Mouse (Mus musculus): ENCODE measurements around the gene Srrd.
A peak's percentile ranks its signal among the peaks of the same experiment; 100 is the strongest.

The Srrd gene

GRCm38 (mm10) chr5:112342463-112343204, at the start of gene Srrd, which contains the start of gene Hps4:
TSS of gene Srrd (minus strand) at chr5:112343040.
TSS of gene Hps4 (plus strand) at chr5:112343083.
- DNase-seq (ENCODE audit: low spot score): peak; percentile 86

GRCm38 (mm10) chr5:112391676-112392323, 49.0 kb upstream of the Srrd start:
- DNase-seq (ENCODE audit: low spot score): no peak

GRCm38 (mm10) chr5:112391002-112391401, 48.2 kb upstream of the Srrd start:
- DNase-seq (ENCODE audit: low spot score): no peak

GRCm38 (mm10) chr5:112389352-112389751, 46.5 kb upstream of the Srrd start:
- DNase-seq (ENCODE audit: low spot score): no peak

GRCm38 (mm10) chr5:112385973-112386372, 43.1 kb upstream of the Srrd start:
- no peak for DNase-seq (ENCODE audit: low spot score)

GRCm38 (mm10) chr5:112384805-112385472, 42.1 kb upstream of the Srrd start:
- no peak for DNase-seq (ENCODE audit: low spot score)

- peak; percentile 76 for DNase-seq (ENCODE audit: low spot score)
These were observed 39.9 kb upstream of the Srrd start for GRCm38 (mm10) chr5:112382641-112383330.

GRCm38 (mm10) chr5:112382042-112382441, 39.2 kb upstream of the Srrd start:
- no peak for DNase-seq (ENCODE audit: low spot score)

GRCm38 (mm10) chr5:112381154-112381553, 38.3 kb upstream of the Srrd start:
- no peak for DNase-seq (ENCODE audit: low spot score)

GRCm38 (mm10) chr5:112378716-112379115, 35.9 kb upstream of the Srrd start:
- DNase-seq (ENCODE audit: low spot score): no peak

- no peak for DNase-seq (ENCODE audit: low spot score)
These were observed 34.5 kb upstream of the Srrd start for GRCm38 (mm10) chr5:112377380-112377779.

- DNase-seq (ENCODE audit: low spot score): no peak
These were observed 33.3 kb upstream of the Srrd start for GRCm38 (mm10) chr5:112376111-112376510.

- DNase-seq (ENCODE audit: low spot score): peak; percentile 76
These were observed 29.1 kb upstream of the Srrd start for GRCm38 (mm10) chr5:112371933-112372332.

- DNase-seq (ENCODE audit: low spot score): no peak
These were observed 27.5 kb upstream of the Srrd start for GRCm38 (mm10) chr5:112370236-112370813.

GRCm38 (mm10) chr5:112369326-112369725, 26.5 kb upstream of the Srrd start:
- DNase-seq (ENCODE audit: low spot score): no peak

- no peak for DNase-seq (ENCODE audit: low spot score)
These were observed 25.8 kb upstream of the Srrd start for GRCm38 (mm10) chr5:112368666-112369065.

GRCm38 (mm10) chr5:112367929-112368328, 25.1 kb upstream of the Srrd start:
- DNase-seq (ENCODE audit: low spot score): no peak

GRCm38 (mm10) chr5:112367338-112367737, 24.5 kb upstream of the Srrd start:
- no peak for DNase-seq (ENCODE audit: low spot score)

GRCm38 (mm10) chr5:112366879-112367278, 24.0 kb upstream of the Srrd start:
- DNase-seq (ENCODE audit: low spot score): no peak

GRCm38 (mm10) chr5:112364184-112364797, 21.5 kb upstream of the Srrd start:
- no peak for DNase-seq (ENCODE audit: low spot score)

GRCm38 (mm10) chr5:112360077-112360476, 17.2 kb upstream of the Srrd start:
- DNase-seq (ENCODE audit: low spot score): no peak

GRCm38 (mm10) chr5:112359520-112359919, 16.7 kb upstream of the Srrd start:
- DNase-seq (ENCODE audit: low spot score): no peak
